Mouse (Mus musculus) fat pad, adult 2 months (tissue): Measurements from ENCODE around the gene Tet3.

Source experiments
- DNase-seq: peaks from one replicate; pipeline ENCODE4 v3.0.0-alpha.2; 2011; ENCODE audit warnings: low read depth, low spot score; ENCODE audit errors: extremely low read depth

The Tet3 gene

GRCm38 (mm10) chr6:83459034-83459644 lies at the start of gene Tet3:
Gene Tet3, minus strand, starts transcription at chr6:83459084.
- no peak for DNase-seq

- no peak for DNase-seq
Observed at GRCm38 (mm10) chr6:83507168-83507546, 48.3 kb upstream of the Tet3 start.

GRCm38 (mm10) chr6:83506258-83507167 lies 47.6 kb upstream of the Tet3 start, which contains the start of gene Dguok:
Gene Dguok, minus strand, starts transcription at chr6:83506969.
- peak; percentile 93 for DNase-seq

GRCm38 (mm10) chr6:83505554-83505953 lies 46.7 kb upstream of the Tet3 start:
- DNase-seq = no peak

GRCm38 (mm10) chr6:83503361-83503760 lies 44.5 kb upstream of the Tet3 start:
- DNase-seq = no peak

- DNase-seq = no peak
Observed at GRCm38 (mm10) chr6:83502656-83503055, 43.8 kb upstream of the Tet3 start.

- peak; percentile 90 for DNase-seq
Observed at GRCm38 (mm10) chr6:83501524-83502310, 42.8 kb upstream of the Tet3 start.

GRCm38 (mm10) chr6:83500462-83500861 lies 41.6 kb upstream of the Tet3 start:
- no peak for DNase-seq

- DNase-seq = no peak
Observed at GRCm38 (mm10) chr6:83499078-83499477, 40.2 kb upstream of the Tet3 start.

- peak; percentile 92 for DNase-seq
Observed at GRCm38 (mm10) chr6:83496753-83497710, 38.1 kb upstream of the Tet3 start.

GRCm38 (mm10) chr6:83496009-83496752 lies 37.3 kb upstream of the Tet3 start:
- no peak for DNase-seq

GRCm38 (mm10) chr6:83490622-83491021 lies 31.7 kb upstream of the Tet3 start:
- no peak for DNase-seq

- no peak for DNase-seq
Observed at GRCm38 (mm10) chr6:83488200-83488599, 29.3 kb upstream of the Tet3 start.

- no peak for DNase-seq
Observed at GRCm38 (mm10) chr6:83487298-83487697, 28.4 kb upstream of the Tet3 start.

- no peak for DNase-seq
Observed at GRCm38 (mm10) chr6:83485854-83486253, 27.0 kb upstream of the Tet3 start.

GRCm38 (mm10) chr6:83483776-83484175 lies 24.9 kb upstream of the Tet3 start:
- no peak for DNase-seq

- no peak for DNase-seq
Observed at GRCm38 (mm10) chr6:83482418-83483085, 23.7 kb upstream of the Tet3 start.

- DNase-seq = no peak
Observed at GRCm38 (mm10) chr6:83480019-83480655, 21.3 kb upstream of the Tet3 start.

- no peak for DNase-seq
Observed at GRCm38 (mm10) chr6:83479193-83479592, 20.3 kb upstream of the Tet3 start.
